Comparison of ENCODE assay signal across 18 mouse cellular contexts in the genomic region with DNA sequence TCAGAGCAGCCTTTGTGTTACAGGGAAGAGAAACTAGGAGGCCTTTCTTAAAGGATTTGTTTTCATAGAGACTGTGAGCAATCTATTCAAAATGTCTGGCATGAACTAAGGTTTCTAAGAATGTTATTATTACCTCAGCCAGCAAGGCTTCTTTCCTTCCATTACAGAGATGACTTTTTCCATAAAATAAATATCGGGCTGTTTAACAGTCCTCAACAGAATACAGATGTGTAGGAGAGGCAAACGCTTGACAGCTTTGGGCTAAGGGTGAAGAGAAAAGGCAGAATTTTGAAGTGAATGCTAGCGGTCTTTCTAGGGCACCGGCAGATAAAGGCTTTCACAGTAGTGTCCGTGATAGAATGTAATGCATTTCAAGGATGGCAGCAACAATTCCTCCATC.
DNase-seq lines count a peak whose midpoint lies in the region; ATAC-seq and TF ChIP-seq lines count a peak whose summit lies in the region.
"Had no signal": no experiment of that assay in that cellular context is flagged by ENCODE, and none has a peak within 500 bp of the region (broad histone marks: within the 10 kb centered on the region; RNA-seq: fewer than 3 reads in every experiment).

No protein-coding gene starts in this region.

- no peak for TF ChIP-seq POLR2A in heart, adult 2 months (IDR thresholded peaks at IDR 0.05; ENCODE audit: insufficient read depth, low read depth, low read length)
- TF ChIP-seq POLR2A in small intestine, adult 2 months (IDR thresholded peaks at IDR 0.05; ENCODE audit: low read depth, low read length), result no peak

- no peak overlapping the region for H3K9ac ChIP-seq in heart, adult 2 months (ENCODE audit: low read depth, low read length)
- H3K9ac ChIP-seq in lung, embryonic 16.5 days (ENCODE audit: low read length), result no peak overlapping the region
- H3K9ac ChIP-seq: hindbrain, embryonic 13.5 days; liver, embryonic 13.5 days; midbrain, embryonic 13.5 days had no signal

- WGBS in heart, adult 2 months, result 56% methylated on average over 5 of the region's 5 CpGs
- 49% methylated on average over 5 of the region's 5 CpGs for WGBS in lung, embryonic 16.5 days
- 73% methylated on average over 5 of the region's 5 CpGs for WGBS in small intestine, adult 2 months

- H3K27me3 ChIP-seq in heart, adult 2 months (ENCODE audit: control insufficient read depth, insufficient read depth, low read length), result no peaks in the 10 kb centered on the region
- H3K27me3 ChIP-seq in lung, embryonic 16.5 days (ENCODE audit: control insufficient read depth, insufficient read depth, low read depth, low read length), result no peaks in the 10 kb centered on the region
- H3K27me3 ChIP-seq in small intestine, adult 2 months (ENCODE audit: control insufficient read depth, insufficient read depth, low read length), result no peaks in the 10 kb centered on the region
- H3K27me3 ChIP-seq: liver, embryonic 13.5 days had no signal

- TF ChIP-seq EP300 in heart, adult 2 months (IDR thresholded peaks at IDR 0.05; ENCODE audit: insufficient read depth, low read depth, low read length), result no peak

- TF ChIP-seq CTCF in heart, adult 2 months (IDR thresholded peaks at IDR 0.05), result no peak
- TF ChIP-seq CTCF in small intestine, adult 2 months (IDR thresholded peaks at IDR 0.05; ENCODE audit: extremely low read depth, insufficient read length, insufficient replicate concordance, low read depth, low read length), result no peak

- no peak overlapping the region for H3K4me3 ChIP-seq in heart, adult 2 months
- H3K4me3 ChIP-seq in lung, embryonic 16.5 days (ENCODE audit: low read length), result no peak overlapping the region
- no peak overlapping the region for H3K4me3 ChIP-seq in small intestine, adult 2 months (ENCODE audit: low read depth, low read length)
- H3K4me3 ChIP-seq: hindbrain, embryonic 13.5 days; liver, embryonic 13.5 days; midbrain, embryonic 13.5 days had no signal

- no peaks in the 10 kb centered on the region for H3K9me3 ChIP-seq in lung, embryonic 16.5 days (ENCODE audit: control insufficient read depth, low read length)
- H3K9me3 ChIP-seq: G1E; hindbrain, embryonic 13.5 days; liver, embryonic 13.5 days; midbrain, embryonic 13.5 days had no signal

- intact Hi-C loops in heart, adult 2 months (cut with DNase I), result no loop called here
- intact Hi-C loops in heart, postnatal 10 days (cut with DNase I), result no loop called here

- DNase-seq in heart, adult 2 months, result no peak
- DNase-seq in heart, postnatal 10 days, result no peak
- DNase-seq in lung, postnatal 25 days (ENCODE audit: low spot score), result no peak
- DNase-seq in right cerebral cortex, postnatal 25 days, result no peak
- DNase-seq in layer of hippocampus, adult 9-11 months, result no peak
- DNase-seq: adrenal gland, postnatal 25 days; cerebellum, adult 11-12 months; cerebellum, postnatal 14 days; layer of hippocampus, postnatal 36 days; liver, embryonic 13.5 days; thymus, postnatal 25 days had no signal

- H3K36me3 ChIP-seq in heart, adult 2 months (ENCODE audit: control insufficient read depth, insufficient read depth, low read length), result no peaks in the 10 kb centered on the region
- no peaks in the 10 kb centered on the region for H3K36me3 ChIP-seq in lung, embryonic 16.5 days (ENCODE audit: control insufficient read depth, insufficient read depth, low read length)
- H3K36me3 ChIP-seq in small intestine, adult 2 months (ENCODE audit: control insufficient read depth, insufficient read depth, low read length), result no peaks in the 10 kb centered on the region
- H3K36me3 ChIP-seq: G1E; hindbrain, embryonic 13.5 days; liver, embryonic 13.5 days; midbrain, embryonic 13.5 days had no signal

- H3K4me2 ChIP-seq in lung, embryonic 16.5 days (ENCODE audit: low read depth, low read length), result no peak overlapping the region
- H3K4me2 ChIP-seq: hindbrain, embryonic 13.5 days; liver, embryonic 13.5 days; midbrain, embryonic 13.5 days had no signal

- H3K79me2 ChIP-seq in heart, adult 2 months (replicated peaks; ENCODE audit: control insufficient read depth, insufficient read depth, low read length), result no peaks in the 10 kb centered on the region

- no peak for ATAC-seq in lung, embryonic 16.5 days (ENCODE audit: low read depth)
- ATAC-seq: inflammation-experienced regulatory T-cells, adult 6 months; lung, postnatal 0 days; midbrain, embryonic 13.5 days had no signal

- no peaks in the 10 kb centered on the region for H3K4me1 ChIP-seq in heart, adult 2 months (ENCODE audit: control insufficient read depth, insufficient read depth, low read length)
- H3K4me1 ChIP-seq in lung, embryonic 16.5 days (replicated peaks; ENCODE audit: control insufficient read depth, insufficient read depth, low read length), result no peaks in the 10 kb centered on the region
- no peaks in the 10 kb centered on the region for H3K4me1 ChIP-seq in small intestine, adult 2 months (ENCODE audit: control insufficient read depth, insufficient read depth, insufficient read length, low read length)
- H3K4me1 ChIP-seq: hindbrain, embryonic 13.5 days; liver, embryonic 13.5 days; midbrain, embryonic 13.5 days had no signal

- peak overlapping the region; percentile 36 for H3K27ac ChIP-seq in heart, adult 2 months
- H3K27ac ChIP-seq in lung, embryonic 16.5 days (ENCODE audit: low read length), result 0 out of 2 replicates have a peak overlapping the region, but pooled peaks have one; percentile 18
- H3K27ac ChIP-seq in small intestine, adult 2 months (ENCODE audit: insufficient read depth, low read depth, low read length), result peak overlapping the region; percentile 35; the same call in 1 of the 2 replicates
- H3K27ac ChIP-seq: hindbrain, embryonic 13.5 days; liver, embryonic 13.5 days; midbrain, embryonic 13.5 days had no signal
